15 mouse cellular contexts compared by ENCODE assay signal in the genomic region with DNA sequence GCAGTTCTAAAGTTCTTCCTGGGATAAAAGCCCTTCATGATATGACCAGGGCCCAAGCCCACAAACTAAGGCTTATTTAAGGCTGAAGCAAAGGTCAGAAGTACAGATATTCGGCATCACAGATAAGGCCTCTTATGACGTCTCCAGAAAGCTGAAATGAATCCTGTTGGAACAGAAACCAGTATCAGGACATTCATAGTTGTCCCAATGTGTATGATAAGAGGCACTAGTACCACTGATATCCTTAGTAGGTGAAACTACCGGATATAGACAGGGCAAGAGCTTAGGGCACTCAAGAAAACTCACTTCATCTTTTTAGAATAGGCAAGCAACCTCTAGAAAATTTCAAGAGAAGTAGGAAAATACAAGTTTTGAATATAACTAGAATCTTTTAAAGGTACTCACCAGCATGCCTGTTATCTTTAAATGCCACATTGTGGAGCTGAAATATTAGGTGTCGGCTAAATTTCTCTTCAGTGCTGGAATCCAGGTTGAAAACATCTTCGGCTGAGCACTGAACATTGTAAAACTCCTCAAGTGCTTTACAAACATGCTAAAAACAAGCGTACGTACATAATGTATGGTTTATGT.
"Had no signal": no experiment of that assay in that cellular context is flagged by ENCODE, and none has a peak within 500 bp of the region (broad histone marks: within the 10 kb centered on the region; RNA-seq: fewer than 3 reads in every experiment).

No protein-coding gene starts in this region.

- H3K4me2 ChIP-seq: kidney, embryonic 15.5 days; limb, embryonic 15.5 days; lung, embryonic 14.5 days; midbrain, embryonic 11.5 days; midbrain, embryonic 15.5 days; neural tube, embryonic 12.5 days had no signal

- H3K27me3 ChIP-seq: kidney, embryonic 15.5 days; limb, embryonic 15.5 days; midbrain, embryonic 15.5 days; neural tube, embryonic 12.5 days had no signal

- H3K9me3 ChIP-seq: kidney, embryonic 15.5 days; limb, embryonic 15.5 days; midbrain, embryonic 15.5 days; neural tube, embryonic 12.5 days had no signal

- H3K4me1 ChIP-seq: midbrain, embryonic 15.5 days; neural tube, embryonic 12.5 days had no signal

- DNase-seq: kidney, adult 2 months; kidney, postnatal 14 days; lung, embryonic 14.5 days; lung, postnatal 10 days; lung, postnatal 4 days; retina, postnatal 1 day; right cerebral cortex, postnatal 14 days; thymus, postnatal 36 days had no signal

- ATAC-seq: inflammation-experienced regulatory T-cells, adult 6 months; midbrain, embryonic 15.5 days had no signal

- H3K9ac ChIP-seq: kidney, embryonic 15.5 days; limb, embryonic 15.5 days; lung, embryonic 14.5 days; midbrain, embryonic 15.5 days; neural tube, embryonic 12.5 days had no signal

- H3K27ac ChIP-seq: kidney, embryonic 15.5 days; left cerebral cortex, adult 2 months; limb, embryonic 15.5 days; midbrain, embryonic 15.5 days; neural tube, embryonic 12.5 days had no signal

- H3K4me3 ChIP-seq: kidney, embryonic 15.5 days; left cerebral cortex, adult 2 months; limb, embryonic 15.5 days; midbrain, embryonic 15.5 days; neural tube, embryonic 12.5 days had no signal

- H3K36me3 ChIP-seq: limb, embryonic 15.5 days; midbrain, embryonic 15.5 days; neural tube, embryonic 12.5 days had no signal
